Mouse (Mus musculus) c-Kit-negative CD71-positive TER-119-positive erythroid progenitor cells, embryonic 14.5 days (primary cell): Measurements from ENCODE around the gene Ccl24.
"Not testable (repeated sequence)": the region's sequence is repeated elsewhere in the genome, so short reads cannot be mapped to it uniquely, and the experiment has no call there.

Source experiments
- DNase-seq: peaks from one replicate; pipeline ENCODE4 v3.0.0-alpha.2; 2013; ENCODE audit warnings: low read depth, low spot score

Gene Ccl24

DNA sequence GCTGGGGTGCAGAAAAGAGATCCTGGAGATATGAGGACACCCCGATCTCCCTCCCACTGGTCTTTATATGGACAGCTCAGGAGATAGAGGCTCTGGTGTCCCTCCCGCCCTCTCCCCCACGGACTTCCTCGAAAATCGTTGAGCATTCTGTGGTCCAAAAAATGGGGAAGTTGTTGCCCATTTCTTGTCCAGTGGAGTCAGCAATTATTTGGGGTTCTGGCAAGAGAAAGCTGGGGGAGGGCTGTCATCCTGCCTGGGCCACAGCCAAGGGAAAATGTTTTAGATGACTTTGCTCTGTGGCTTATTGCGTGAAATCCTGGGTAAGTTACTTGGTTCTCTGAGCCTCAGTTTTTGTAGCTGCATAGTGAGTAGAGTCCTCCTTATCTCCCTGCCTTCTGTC, at the start of gene Ccl24:
TSS of gene Ccl24 (minus strand) at position 44 of the 400 bp plus-strand sequence.
- DNase-seq = no peak

- no peak for DNase-seq
These were observed 48.9 kb upstream of the Ccl24 start for GRCm38 (mm10) chr5:135621725-135622124.

DNA sequence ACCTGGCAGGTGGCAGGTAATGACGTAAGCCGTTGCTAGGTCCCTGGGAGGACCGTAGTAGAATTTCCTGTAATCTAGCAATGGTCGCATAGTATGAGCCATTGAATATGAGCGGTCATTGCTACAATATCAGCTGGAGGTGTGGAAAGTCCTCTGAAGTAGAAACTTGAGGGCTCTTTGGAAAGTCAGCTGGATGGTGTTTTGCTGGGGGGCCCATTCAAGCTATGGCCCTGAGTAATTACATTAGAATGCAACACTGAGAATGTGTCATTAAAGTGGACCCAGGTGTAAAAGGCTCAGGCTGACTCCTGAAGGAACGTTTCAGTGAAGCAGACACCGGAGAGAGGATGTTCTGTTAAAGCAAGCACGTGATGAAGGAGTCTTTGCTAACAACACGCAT, 47.7 kb upstream of the Ccl24 start:
- no peak for DNase-seq

- not testable (repeated sequence) for DNase-seq
These were observed 46.9 kb upstream of the Ccl24 start for GRCm38 (mm10) chr5:135619741-135620140.

- DNase-seq = no peak
These were observed 36.9 kb upstream of the Ccl24 start for GRCm38 (mm10) chr5:135609794-135610193.

GRCm38 (mm10) chr5:135607581-135607980, 34.7 kb upstream of the Ccl24 start:
- DNase-seq = no peak

DNA sequence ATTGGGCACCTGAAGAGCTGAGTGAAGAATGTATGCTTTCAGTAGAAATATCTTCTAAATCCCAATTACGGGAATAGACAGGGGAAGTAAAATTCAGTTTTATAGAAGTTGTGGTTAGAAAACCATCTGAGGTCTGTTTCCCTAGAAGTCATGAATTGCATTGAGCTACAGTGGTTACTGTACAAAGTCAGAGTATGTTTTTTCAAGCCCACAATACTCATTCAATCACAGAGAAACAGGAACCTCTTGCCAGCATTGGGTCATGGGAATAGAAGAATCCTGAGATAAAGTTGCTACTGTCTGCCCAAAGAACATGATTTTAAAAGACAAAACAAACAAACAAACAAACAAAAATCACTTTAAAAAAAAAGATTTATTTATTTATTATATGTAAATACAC, 33.9 kb upstream of the Ccl24 start:
- not testable (repeated sequence) for DNase-seq

DNA sequence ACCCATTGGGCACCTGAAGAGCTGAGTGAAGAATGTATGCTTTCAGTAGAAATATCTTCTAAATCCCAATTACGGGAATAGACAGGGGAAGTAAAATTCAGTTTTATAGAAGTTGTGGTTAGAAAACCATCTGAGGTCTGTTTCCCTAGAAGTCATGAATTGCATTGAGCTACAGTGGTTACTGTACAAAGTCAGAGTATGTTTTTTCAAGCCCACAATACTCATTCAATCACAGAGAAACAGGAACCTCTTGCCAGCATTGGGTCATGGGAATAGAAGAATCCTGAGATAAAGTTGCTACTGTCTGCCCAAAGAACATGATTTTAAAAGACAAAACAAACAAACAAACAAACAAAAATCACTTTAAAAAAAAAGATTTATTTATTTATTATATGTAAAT, 31.8 kb upstream of the Ccl24 start:
- not testable (repeated sequence) for DNase-seq

DNA sequence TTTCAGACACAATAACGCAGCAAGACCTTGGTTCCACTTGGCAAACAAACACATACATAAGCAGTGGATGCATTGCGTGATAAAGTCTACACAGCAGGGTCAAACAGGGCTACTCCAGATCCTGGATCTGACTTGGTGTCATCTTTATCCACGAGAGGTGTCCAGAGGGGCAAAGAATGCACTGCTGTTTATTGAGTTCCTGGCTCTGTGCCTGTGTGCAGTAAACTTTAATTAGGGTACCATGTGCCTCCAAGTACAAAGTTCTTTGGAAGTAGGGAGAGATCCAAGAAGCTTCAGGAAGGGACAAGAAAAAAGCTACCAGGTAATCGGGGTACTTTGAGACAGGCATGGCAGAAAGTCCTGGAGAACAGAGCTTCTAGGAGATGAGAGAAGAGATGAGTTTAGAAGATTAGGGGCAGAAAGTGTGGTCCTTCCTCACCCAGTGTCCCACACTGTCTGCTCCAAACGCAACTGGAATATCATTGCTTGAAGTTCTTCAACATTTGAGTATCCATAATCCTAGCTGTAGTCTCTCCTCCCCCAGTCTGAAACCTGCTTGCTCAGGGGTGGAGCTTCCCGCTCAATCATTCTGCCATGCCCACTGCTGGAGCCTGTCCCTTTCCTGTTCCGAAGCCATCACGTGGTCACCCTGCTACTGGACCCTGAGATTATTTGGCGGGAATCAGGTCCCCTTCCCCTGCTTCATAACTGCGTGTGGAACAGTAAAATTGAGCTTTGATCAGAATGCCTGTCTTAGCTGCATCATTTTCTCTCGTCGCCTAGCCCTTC, 17.3 kb upstream of the Ccl24 start:
- no peak for DNase-seq

- no peak for DNase-seq
These were observed 14.9 kb upstream of the Ccl24 start for GRCm38 (mm10) chr5:135587764-135588163.

DNA sequence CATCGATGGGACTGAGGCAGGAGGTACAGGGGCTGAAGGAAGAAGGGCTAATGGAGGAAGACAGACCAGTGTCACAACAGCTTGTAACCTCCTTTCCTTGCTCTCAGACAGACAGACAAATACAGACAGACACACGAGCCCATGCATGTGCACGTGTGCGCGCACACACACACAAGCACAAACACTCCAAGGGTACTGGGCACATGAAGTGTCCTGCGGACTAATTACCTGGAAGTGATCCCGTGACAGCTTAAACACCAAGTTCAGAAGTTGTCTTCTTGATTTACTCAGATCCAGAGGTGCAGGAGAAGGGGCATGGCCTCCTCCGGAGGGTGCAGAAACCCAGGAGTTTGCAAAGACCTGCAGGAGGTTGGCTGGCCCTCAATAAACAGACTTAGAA, 12.8 kb upstream of the Ccl24 start:
- no peak for DNase-seq

DNA sequence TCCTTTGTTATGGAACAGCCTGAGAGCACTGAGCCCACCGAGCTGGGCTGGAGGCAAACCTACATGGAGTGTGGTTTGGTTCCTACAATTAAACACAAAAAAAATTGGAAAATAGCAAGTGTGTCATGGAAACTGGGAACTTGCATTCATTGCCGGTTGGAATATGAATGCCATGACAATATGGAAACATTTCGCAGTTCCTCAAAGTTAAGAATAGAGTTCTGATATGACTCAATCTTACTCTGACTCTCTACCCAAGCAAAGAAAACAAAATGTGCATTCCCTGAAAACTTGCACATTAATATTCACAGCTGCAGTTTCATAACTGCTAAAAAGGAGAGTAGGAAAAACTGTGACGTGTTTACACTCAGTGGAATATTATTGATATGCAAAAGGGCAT, 9.5 kb upstream of the Ccl24 start:
- DNase-seq = no peak

DNA sequence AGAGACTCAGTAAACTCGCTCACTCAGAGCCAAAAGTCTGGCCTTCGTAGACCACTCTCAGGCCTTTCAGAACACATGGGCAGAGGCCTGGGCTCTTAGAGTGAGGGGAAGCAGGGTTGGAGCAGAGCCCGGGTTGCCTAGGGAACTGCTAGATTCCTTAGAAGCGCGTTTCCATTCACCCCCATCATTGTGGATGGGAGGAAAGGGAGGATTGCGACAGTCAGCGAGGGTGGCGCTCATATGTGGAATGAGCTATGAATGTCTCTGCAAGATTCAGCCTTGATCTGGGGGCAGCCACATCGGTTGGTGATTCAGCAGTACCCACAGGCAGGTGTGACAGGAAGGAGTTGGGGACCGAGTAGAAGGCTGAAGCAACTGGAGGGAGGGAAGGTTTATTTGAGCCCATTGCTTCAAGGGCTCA, 6.5 kb upstream of the Ccl24 start:
- DNase-seq = no peak

DNA sequence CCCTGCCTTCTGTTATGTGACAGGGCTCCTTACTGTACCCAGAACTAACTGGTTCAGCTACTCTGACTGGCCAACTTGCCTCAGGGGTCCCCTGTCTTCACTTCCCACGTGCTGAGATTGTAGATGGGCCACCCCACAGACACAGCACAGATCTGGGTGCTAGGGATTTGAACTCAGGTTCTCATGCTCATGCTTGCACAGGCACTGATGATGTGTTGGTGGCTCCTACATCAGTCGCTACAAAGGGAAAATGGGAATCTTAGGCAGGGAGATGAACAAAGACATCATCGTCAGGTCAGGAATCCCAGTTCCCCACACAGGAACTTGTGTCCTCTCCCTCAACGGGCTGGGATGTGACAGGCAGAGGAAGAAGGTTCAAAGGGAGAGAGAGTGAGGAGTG, 3.2 kb upstream of the Ccl24 start:
- no peak for DNase-seq

GRCm38 (mm10) chr5:135568698-135569097, 4.2 kb downstream of the Ccl24 start:
- no peak for DNase-seq

GRCm38 (mm10) chr5:135567556-135568265, 5.1 kb downstream of the Ccl24 start:
- no peak for DNase-seq

DNA sequence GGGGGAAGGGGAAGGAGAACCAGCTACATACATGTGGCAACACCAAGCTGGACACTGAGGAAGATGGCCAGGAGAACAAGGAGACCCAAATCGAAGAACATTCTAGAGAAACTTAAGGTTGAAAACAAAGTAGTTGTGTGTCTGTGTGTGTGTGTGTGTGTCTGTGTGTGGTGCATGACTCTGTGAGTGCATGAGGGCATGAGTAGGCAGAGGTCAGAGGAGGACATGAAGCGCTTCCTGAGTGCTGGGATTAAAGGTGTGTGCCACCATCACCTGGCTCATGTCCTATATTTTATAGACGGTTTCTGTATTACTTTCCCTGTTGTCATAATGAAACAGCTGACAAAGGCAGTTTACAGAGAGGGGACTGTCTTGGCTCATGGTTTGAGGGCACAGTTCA, 9.4 kb downstream of the Ccl24 start, which contains the start of gene Ccl26:
TSS of gene Ccl26 (minus strand) at position 101 of the 400 bp plus-strand sequence.
- DNase-seq = no peak

GRCm38 (mm10) chr5:135557671-135558070, 15.2 kb downstream of the Ccl24 start:
- no peak for DNase-seq

- DNase-seq = no peak
These were observed 15.8 kb downstream of the Ccl24 start for GRCm38 (mm10) chr5:135557051-135557450.

DNA sequence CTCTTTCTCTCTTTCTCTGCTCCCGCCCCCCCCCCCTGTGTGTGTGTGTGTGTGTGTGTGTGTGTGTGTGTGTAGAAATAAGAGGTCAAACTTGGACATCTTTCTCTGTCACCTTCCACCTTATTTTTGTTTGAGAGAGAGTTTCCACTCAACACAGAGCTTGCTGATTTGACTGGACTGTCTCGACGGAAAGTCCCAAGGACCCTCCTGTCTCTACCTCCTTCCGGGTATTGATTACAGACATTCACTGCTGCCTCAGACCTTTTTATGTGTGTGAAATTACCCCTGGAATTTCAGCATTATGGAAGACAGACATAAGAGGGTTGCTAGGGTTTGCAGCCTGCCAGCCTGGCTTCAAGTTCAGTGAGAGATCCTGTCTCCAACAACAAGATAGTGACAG, 16.6 kb downstream of the Ccl24 start:
- no peak for DNase-seq

DNA sequence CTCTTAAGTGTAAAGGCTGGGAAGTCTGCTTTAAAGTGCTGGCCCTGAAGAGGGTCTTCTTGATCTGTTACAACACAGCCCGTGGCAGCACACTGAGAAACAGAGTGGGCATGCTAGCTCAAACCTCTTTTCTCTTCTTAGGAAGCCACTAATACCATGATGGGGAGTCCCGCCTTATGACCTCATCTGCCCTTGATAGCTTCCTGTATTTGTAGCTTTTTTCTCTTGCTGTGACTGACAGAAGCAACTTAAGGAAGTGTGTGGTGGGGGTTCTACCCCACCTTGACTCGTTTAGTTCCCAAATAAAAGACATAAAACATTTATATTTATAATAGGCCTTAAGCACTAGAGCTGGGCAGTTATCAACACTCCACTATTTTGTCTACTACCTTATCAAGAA, 21.3 kb downstream of the Ccl24 start:
- no peak for DNase-seq

- DNase-seq = no peak
These were observed 21.9 kb downstream of the Ccl24 start for GRCm38 (mm10) chr5:135550910-135551309.

DNA sequence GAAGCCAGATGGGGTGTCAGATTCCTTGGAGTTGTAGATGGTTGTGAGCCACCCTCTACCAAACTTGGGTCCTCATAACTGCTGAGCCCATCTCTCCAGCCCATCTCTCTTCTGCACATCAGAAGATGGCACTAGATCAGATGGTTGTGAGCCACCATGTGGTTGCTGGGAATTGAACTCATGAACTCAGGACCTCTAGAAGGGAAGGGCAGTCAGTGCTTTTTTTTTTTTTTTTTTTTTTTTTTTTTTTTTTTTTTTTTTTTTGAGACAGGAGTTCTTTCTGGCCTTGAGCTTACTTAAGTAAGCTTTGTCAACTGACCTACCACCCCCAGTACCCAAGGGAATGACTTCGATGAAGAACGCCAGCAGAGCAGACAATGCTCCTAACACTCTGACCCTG, 24.9 kb downstream of the Ccl24 start:
- DNase-seq = no peak
